Mouse (Mus musculus) frontal cortex, postnatal 10 days (tissue): ENCODE measurements around the gene Rrp12.

Source experiments
- DNase-seq, 2 experiments: peaks; one replicate each; pipeline ENCODE4 v3.0.0; 2022; ENCODE audit warnings: low spot score in 2 of 2, mixed read lengths in 1 of 2

The Rrp12 gene

DNA sequence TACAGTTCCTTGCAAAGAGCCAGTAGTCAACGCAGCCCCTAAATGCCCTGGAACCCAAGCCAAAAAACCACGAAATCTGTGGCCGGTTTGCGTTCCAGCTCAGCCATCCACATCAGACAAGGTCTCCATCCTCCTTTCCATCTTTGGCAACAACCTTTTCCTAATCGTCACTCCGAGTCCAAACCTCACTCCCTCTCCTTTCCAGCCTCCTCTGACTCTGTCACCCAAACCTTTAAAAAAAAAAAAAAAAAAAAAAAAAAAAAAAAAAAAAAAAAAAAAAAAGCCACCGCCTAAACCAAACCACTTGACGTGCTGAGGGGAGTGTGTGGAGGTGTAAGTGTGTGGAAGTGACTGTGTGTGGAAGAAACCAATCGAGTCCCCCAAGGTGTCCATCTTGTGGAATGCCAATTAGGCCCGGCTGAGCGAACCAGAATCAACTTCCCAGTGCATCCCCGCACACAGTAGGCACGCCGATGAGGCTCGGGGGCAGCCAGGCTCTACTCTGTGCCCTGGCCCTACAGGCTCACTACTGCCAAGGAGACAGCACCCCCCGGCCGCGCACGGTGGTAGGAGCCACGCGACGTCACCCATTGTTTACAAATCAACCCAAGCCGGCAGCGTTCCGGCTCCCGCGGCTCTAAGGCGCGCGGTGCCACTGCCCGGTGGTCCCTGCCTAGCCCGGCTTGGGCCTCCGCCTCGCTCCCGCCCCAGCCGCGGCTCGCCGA is 66.4 kb downstream of the Rrp12 start, which contains the start of gene Frat1:
Gene Frat1, plus strand, starts transcription at position 590 of the 725 bp plus-strand sequence.
- peak; percentile 90 to 92 for DNase-seq

DNA sequence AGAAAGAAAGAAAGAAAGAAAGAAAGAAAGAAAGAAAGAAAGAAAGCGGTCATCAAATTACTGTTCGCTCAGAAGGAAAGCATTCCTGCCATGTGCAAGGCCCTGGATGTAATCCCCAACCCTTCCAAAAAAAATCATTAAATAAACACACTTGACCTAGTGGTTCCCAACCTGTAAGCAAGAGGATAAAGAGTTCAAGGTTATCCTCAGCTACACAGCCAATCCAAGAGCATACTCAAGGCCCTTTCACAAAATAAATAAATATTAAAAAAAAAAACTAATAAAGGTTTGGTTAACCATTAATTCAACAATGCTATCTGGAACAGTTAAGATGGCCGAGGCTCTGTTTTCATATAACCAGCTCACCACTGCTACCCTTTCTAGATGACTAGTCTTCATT is 67.0 kb downstream of the Rrp12 start:
- DNase-seq, result no peak

DNA sequence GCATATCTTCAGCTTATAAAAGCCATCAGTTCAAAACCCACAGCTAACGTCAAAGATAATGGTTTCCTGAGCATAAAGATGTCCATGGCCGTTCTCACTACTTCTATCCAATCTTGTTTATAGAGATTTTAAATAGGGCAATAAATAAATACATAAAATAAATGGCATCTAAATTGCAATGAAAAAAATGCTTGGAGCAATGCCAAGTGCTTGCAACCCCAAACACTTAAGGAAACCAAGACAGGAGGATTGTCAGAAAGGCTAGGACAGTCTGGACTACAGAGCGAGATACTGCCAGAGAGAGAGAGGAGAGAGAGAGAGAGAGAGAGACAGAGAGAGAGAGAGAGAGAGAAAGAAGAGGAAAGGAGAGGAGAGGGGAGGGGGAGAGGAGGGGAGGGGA is 69.4 kb downstream of the Rrp12 start:
- no peak for DNase-seq

DNA sequence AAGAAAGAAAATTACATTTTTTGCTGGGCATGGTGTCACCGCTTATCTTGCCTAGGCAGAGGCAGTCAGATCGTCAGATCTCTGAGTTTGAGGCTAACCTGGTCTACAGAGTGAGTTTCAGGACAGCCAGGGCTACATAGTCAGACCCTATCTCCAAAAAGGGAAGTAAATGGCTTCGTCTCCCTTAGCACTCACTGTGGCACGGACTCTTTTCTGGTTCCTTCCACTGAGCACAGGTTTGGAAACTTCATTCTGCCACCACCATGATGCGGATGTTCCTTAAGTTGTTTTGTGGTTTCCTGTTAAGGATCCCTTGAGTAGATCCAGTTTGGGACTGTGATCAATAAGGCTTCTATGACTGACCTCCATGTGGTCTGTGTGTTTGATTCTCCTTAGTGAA is 71.0 kb downstream of the Rrp12 start:
- DNase-seq, result no peak

DNA sequence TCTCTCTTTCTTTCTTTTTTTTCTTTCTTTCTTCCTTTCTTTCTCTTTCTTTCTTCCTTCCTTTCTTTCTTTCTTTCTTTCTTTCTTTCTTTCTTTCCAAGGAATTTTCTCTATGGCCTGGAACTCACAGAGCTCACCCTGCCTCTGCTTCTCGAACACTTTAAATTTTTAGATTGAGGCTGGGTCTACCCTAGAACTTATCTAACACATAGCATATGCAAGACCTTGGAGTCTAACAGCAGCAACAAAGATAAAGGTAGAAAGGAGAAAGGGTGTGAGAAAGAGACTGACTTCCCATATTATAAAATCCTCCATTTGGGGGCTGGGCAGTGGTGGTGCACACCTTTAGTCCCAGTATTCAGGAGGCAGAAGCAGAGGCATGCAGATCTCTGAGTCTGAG is 73.4 kb downstream of the Rrp12 start:
- DNase-seq, result no peak

DNA sequence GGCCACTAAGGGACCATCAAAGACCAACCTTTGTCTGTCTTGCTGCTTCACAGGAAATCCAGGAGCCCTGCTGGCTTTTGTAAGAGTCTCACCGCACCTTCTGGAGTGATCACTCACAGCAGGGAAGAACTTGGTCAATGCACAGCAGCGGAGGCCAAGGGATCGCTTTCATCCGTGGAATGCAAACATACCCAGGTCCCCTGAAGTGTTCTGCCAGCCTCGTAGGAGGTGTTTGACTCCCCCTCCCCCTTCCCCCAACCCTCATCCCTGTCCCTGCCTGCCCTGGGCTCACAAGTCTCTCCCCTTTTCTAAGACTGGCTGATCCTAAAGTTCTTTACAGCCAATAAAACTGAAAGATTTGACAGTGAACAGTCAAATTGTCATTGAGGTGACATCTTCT is 74.5 kb downstream of the Rrp12 start:
- DNase-seq, result no peak

DNA sequence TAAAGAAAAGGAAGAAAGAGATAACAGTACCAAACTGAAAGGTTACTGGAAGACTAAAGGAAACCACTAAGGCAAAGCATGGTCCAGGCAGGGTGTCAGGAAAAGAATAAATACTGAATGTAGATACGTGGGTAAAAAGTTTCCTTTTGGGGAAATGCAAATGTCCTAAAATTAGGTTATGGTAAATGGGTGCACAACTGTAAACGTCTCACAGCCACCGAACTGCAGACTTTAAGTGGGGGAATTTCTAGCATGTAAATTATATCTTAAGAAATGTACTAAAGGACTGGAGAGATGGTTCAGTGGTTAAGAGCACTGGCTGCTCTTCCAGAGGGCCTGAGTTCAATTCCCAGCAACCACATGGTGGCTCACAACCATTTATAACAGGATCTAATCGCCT is 77.2 kb downstream of the Rrp12 start:
- no peak for DNase-seq

DNA sequence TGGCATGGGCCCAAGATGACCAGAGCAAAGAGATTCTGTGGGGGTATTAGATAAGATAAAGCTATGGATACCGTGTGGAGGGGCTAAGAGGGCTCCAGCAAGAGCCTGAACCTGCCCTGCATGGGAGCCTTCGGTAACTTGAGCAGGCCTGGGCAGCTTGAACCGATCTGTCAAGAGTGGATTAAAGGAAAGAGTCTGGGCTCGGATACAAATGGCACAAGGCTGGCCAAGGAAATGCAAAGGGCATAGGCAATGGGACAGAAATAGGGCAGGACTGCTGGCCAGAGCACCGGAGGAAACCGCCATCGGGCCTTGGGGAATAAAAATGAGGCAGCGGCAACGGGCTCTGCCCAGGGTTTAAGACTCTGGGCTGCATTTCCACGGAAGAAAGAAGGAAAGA is 78.6 kb downstream of the Rrp12 start:
- no peak for DNase-seq

DNA sequence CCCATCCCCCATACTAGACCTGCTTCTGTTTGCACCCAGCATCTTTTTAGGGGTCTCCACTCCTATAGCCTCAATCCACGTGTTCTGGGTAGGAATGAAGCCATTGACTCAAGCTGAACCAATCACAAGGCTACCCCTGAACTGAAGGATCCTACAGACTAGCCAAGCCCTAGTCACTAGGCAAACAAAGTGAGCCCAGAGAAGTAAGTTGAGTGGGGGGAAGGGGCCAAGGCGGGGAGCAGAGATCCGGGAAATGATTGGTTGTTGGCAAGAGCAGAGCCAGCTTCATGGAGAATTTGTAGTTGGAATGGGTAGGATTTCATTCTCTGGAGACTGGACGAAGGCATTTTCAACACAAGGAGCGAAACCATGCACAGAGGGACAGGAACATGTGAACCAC is 79.1 kb downstream of the Rrp12 start:
- no peak for DNase-seq

DNA sequence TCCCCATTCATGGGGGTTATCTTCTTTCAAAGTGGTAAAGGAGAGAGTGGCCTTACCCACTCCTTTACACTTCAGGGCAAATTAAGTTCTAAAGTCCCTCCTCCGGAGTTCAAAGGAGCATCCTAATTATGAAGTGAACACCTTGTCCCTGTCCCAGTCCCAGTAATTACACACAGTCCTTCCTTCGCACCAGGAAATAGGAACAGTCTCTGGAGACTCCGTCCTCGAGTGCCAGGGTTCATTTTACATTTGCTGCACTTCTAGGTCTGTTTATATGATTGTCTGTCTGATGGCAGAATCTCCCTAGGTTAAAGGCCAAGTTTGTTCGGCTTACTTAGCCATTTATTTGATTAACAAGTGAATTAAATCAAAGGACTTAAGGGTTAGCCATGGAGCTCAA is 79.6 kb downstream of the Rrp12 start:
- DNase-seq, result no peak

DNA sequence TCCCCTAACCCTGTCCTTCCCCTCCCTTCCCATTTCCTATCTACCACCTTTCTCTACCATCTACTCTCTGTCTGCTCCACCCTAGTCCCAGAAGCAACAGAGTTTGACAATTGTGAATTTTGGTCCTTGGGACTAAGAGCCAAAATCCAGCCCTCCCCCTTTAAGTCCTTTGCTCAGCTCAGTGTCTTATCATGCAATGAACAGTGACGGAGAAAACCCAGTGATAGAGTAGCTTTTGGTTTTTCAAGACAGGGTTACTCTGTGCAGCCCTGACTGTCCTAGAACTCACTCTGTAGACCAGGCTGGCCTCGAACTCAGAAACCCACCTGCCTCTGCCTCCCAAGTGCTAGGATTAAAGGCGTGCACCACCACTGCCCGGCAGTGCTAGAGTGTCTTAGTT is 82.6 kb downstream of the Rrp12 start:
- no peak for DNase-seq
